In the genomic region with DNA sequence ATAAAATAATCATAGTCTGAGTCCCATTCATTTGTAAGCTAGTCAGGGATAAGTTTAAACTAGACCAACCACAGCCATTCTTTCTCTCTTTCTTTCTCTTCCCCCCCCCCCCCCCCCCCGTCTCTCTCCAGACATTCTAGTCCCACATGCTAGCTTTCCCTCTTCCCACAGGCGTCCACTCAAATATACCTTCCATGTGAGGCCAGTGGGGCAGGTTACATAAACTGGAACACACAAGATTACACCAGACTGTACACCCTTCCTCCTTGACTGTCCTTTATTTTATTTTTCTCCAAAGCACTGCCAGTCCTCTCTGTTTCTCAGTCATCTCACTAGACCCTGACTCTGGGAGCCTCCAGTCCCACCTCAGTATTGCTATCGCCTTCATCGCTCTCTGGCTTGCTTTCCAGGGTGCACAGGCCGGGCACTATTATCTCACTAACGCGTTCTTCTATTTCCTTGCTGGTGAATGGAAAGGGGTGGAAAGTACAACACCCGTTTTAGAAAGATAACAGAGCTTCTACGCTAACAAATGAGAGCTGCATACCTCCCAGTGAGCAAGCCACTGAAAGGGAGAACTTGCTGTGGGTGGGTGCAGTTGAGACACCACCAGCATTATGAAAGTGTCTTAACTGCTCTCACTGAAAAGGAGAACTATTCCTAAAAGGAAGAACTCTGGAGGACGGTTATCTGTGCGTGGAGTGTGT, we compare ENCODE assay signal across 14 mouse cellular contexts. TPM values are rescaled to one million over a fixed set of nuclear protein-coding genes. Genes with fewer than 3 reads are reported as not detected.
DNase-seq lines count a peak whose midpoint lies in the region; ATAC-seq lines count a peak whose summit lies in the region.
"Had no signal": no experiment of that assay in that cellular context is flagged by ENCODE, and none has a peak within 500 bp of the region (broad histone marks: within the 10 kb centered on the region; RNA-seq: fewer than 3 reads in every experiment).

No protein-coding gene starts in this region.

- H3K27ac ChIP-seq in heart, embryonic 15.5 days: peak overlapping the region; percentile 25; the same call in 1 of the 2 replicates
- H3K27ac ChIP-seq in midbrain, embryonic 11.5 days (ENCODE audit: low read depth, low read length): no peak overlapping the region
- H3K27ac ChIP-seq: embryonic facial prominence, embryonic 13.5 days; hindbrain, embryonic 10.5 days; midbrain, embryonic 15.5 days had no signal

- intact Hi-C loops in heart, postnatal 25 days (cut with DNase I): no loop called here

- H3K36me3 ChIP-seq in heart, embryonic 15.5 days: no peaks in the 10 kb centered on the region
- H3K36me3 ChIP-seq in midbrain, embryonic 11.5 days (ENCODE audit: control insufficient read depth, insufficient read depth, low read length): no peaks in the 10 kb centered on the region
- H3K36me3 ChIP-seq: embryonic facial prominence, embryonic 13.5 days; midbrain, embryonic 15.5 days had no signal

- 23% methylated on average over 11 of the region's 11 CpGs for WGBS in heart, embryonic 15.5 days
- WGBS in midbrain, embryonic 11.5 days: 85% methylated on average over 11 of the region's 11 CpGs

- no peak overlapping the region; the same call in 1 of the 2 replicates for H3K4me2 ChIP-seq in heart, embryonic 15.5 days
- H3K4me2 ChIP-seq in midbrain, embryonic 11.5 days: no peak overlapping the region
- H3K4me2 ChIP-seq: embryonic facial prominence, embryonic 13.5 days; midbrain, embryonic 15.5 days had no signal

- H3K4me3 ChIP-seq in heart, embryonic 15.5 days: no peak overlapping the region
- H3K4me3 ChIP-seq in midbrain, embryonic 11.5 days (ENCODE audit: low read depth, low read length): no peak overlapping the region
- H3K4me3 ChIP-seq: embryonic facial prominence, embryonic 13.5 days; hindbrain, embryonic 10.5 days; midbrain, embryonic 15.5 days had no signal

- ATAC-seq in heart, embryonic 15.5 days (replicated peaks; ENCODE audit: insufficient number of reproducible peaks, insufficient read depth, low FRiP score, low read depth): no peak
- peak; percentile 35 to 59; a peak in 2 of 4 replicates for ATAC-seq in hematopoietic stem cell, adult 5-6 weeks (replicated peaks in 1 of 2; ENCODE audit: insufficient read depth in 1 of 2, low FRiP score in 2 of 2, low TSS enrichment in 1 of 2, low read depth in 1 of 2, poor library complexity in 2 of 2, severe bottlenecking in 2 of 2)
- ATAC-seq in monocyte, adult 5-6 weeks (replicated peaks; ENCODE audit: insufficient number of reproducible peaks, low FRiP score, low TSS enrichment, poor library complexity, severe bottlenecking): peak; percentile 82
- no peak for ATAC-seq in midbrain, embryonic 11.5 days (ENCODE audit: low FRiP score)
- ATAC-seq: forebrain, postnatal 0 days; midbrain, embryonic 15.5 days had no signal

- H3K9me3 ChIP-seq in heart, embryonic 15.5 days (replicated peaks): no peaks in the 10 kb centered on the region
- no peaks in the 10 kb centered on the region for H3K9me3 ChIP-seq in midbrain, embryonic 11.5 days (ENCODE audit: control insufficient read depth, low read length)
- H3K9me3 ChIP-seq: embryonic facial prominence, embryonic 13.5 days; hindbrain, embryonic 10.5 days; midbrain, embryonic 15.5 days had no signal

- DNase-seq in heart, postnatal 25 days (ENCODE audit: low spot score): no peak
- DNase-seq in brain, adult 2 months (ENCODE audit: low read depth, low spot score): peak; percentile 40
- DNase-seq in midbrain, embryonic 11.5 days (ENCODE audit: low spot score, missing footprints): no peak
- no peak for DNase-seq in gastrocnemius, adult 18-20 months (ENCODE audit: low spot score)
- DNase-seq: adrenal gland, postnatal 36 days; cerebellum, postnatal 14 days; forebrain, postnatal 0 days; kidney, adult 8-10 months had no signal

- H3K27me3 ChIP-seq in heart, embryonic 15.5 days: no peaks in the 10 kb centered on the region
- no peaks in the 10 kb centered on the region for H3K27me3 ChIP-seq in midbrain, embryonic 11.5 days (ENCODE audit: control insufficient read depth, insufficient read depth, low read length)
- H3K27me3 ChIP-seq: embryonic facial prominence, embryonic 13.5 days; midbrain, embryonic 15.5 days had no signal

- H3K4me1 ChIP-seq in heart, embryonic 15.5 days (replicated peaks): peaks cover 16% of the 10 kb centered on the region
- peaks cover 6% of the 10 kb centered on the region for H3K4me1 ChIP-seq in midbrain, embryonic 11.5 days (ENCODE audit: control insufficient read depth, insufficient read depth, low read length)

- no peak overlapping the region for H3K9ac ChIP-seq in heart, embryonic 15.5 days
- no peak overlapping the region for H3K9ac ChIP-seq in midbrain, embryonic 11.5 days (ENCODE audit: low read length)
- H3K9ac ChIP-seq: embryonic facial prominence, embryonic 13.5 days; forebrain, postnatal 0 days; midbrain, embryonic 15.5 days had no signal

RNA-seq across cellular contexts. Expression of a gene that starts 5.4 kb away (rescaled TPM):
- 11.2 and 12.8 TPM in 2 replicates for polyA plus RNA-seq in heart, embryonic 15.5 days (2015; fragmentation: Nextera tagmentation; extraction: Ambion mirVana)
- total RNA-seq in heart, postnatal 25 days (2021): 10 to 100 TPM; 54.2 to 63.4 TPM
- 7.9 and 10.0 TPM in 2 replicates for total RNA-seq in hematopoietic stem cell, adult 5-6 weeks (2017)
- total RNA-seq in monocyte, adult 5-6 weeks (2017): 4.1 to 5.7 TPM (median 5.6 TPM) in 3 replicates
- polyA plus RNA-seq in midbrain, embryonic 11.5 days (2014; fragmentation: Nextera tagmentation; extraction: Ambion mirVana): 17.5 and 19.3 TPM in 2 replicates
- 10 to 100 TPM; 61.7 to 65.1 TPM for total RNA-seq in gastrocnemius, adult 18-20 months (2021)

RNA-seq across cellular contexts. Expression of a gene that starts 6.4 kb away (rescaled TPM):
- 6.9 and 7.3 TPM in 2 replicates for polyA plus RNA-seq in heart, embryonic 15.5 days (2015; fragmentation: Nextera tagmentation; extraction: Ambion mirVana)
- 1 to 10 TPM; 3.0 to 3.1 TPM for total RNA-seq in heart, postnatal 25 days (2021)
- total RNA-seq in hematopoietic stem cell, adult 5-6 weeks (2017): 2.4 TPM in 2 replicates
- 6.5 to 8.8 TPM (median 8.4 TPM) in 3 replicates for total RNA-seq in monocyte, adult 5-6 weeks (2017)
- 21.5 and 22.7 TPM in 2 replicates for polyA plus RNA-seq in midbrain, embryonic 11.5 days (2014; fragmentation: Nextera tagmentation; extraction: Ambion mirVana)
- 1 to 10 TPM; 3.5 to 4.3 TPM for total RNA-seq in gastrocnemius, adult 18-20 months (2021)

Comparison
In these comparisons a context has a peak if more than half of its experiments do, and no peak if none do; other contexts are left out.
1. ATAC-seq: peak in hematopoietic stem cell, adult 5-6 weeks (2 of 2) and monocyte, adult 5-6 weeks (single experiment); none in heart, embryonic 15.5 days (single experiment) and midbrain, embryonic 11.5 days (single experiment).